Mouse (Mus musculus) olfactory bulb, adult 2 months (tissue): Measurements from ENCODE around the gene Tcf7l1.

Experiments
- CTCF ChIP-seq: fragments of 200-500 bp; IDR thresholded peaks from 2 replicates; pipeline ENCODE4 v1.5.1; 2012; ENCODE audit warnings: low read depth, mild to moderate bottlenecking, low read length, moderate library complexity; ENCODE audit not compliant: insufficient read depth
- POLR2A ChIP-seq: fragments of 200-500 bp; IDR thresholded peaks from 2 replicates; pipeline ENCODE4 v1.6.1; 2012; ENCODE audit warnings: mild to moderate bottlenecking, low read depth, low read length, moderate library complexity; ENCODE audit not compliant: insufficient read depth

GRCm38 (mm10) chr6:72732109-72732508, 56.9 kb downstream of the Tcf7l1 start:
- TF ChIP-seq CTCF, result no peak
- TF ChIP-seq POLR2A, result no peak
